ENCODE assay signal across 8 mouse cellular contexts in the genomic region with DNA sequence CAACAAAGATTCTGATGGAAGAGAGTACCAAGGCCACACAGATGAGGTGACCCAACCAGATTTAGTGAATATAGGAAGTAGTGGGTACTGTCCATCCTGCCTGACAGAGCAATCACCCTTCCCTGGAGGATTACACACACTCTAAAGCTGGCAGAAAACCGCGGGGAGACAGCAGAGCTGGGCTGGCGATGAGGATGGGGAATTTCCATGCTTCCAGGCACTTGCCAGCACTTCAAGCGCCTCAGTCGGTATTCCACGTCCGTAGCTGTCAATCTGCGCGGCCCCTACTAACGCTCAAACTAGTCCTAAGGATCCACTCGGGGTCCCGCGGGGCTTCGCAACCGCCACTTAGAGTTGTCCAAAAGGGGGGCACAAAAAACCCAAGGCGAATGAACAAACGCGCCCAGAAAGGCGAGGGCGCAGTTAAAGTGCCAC. TPM values are rescaled to one million over a fixed set of nuclear protein-coding genes. Genes with fewer than 3 reads are reported as not detected.
DNase-seq lines count a peak whose midpoint lies in the region; ATAC-seq lines count a peak whose summit lies in the region.

No protein-coding gene starts in this region.

- H3K27ac ChIP-seq in embryonic facial prominence, embryonic 11.5 days (replicated peaks; ENCODE audit: low read depth, low read length): peak overlapping the region; percentile 25
- peak overlapping the region; percentile 76 for H3K27ac ChIP-seq in limb, embryonic 13.5 days
- peak overlapping the region; percentile 88 for H3K27ac ChIP-seq in midbrain, embryonic 13.5 days

- WGBS in embryonic facial prominence, embryonic 11.5 days: 0% methylated on average over 20 of the region's 20 CpGs
- WGBS in limb, embryonic 13.5 days: under 1% methylated on average over 20 of the region's 20 CpGs
- under 1% methylated on average over 20 of the region's 20 CpGs for WGBS in midbrain, embryonic 13.5 days

- no peaks in the 10 kb centered on the region for H3K36me3 ChIP-seq in embryonic facial prominence, embryonic 11.5 days (replicated peaks; ENCODE audit: control insufficient read depth, insufficient read depth, low read depth, low read length)
- no peaks in the 10 kb centered on the region for H3K36me3 ChIP-seq in limb, embryonic 13.5 days
- H3K36me3 ChIP-seq in midbrain, embryonic 13.5 days: no peaks in the 10 kb centered on the region

- peak; percentile 15 to 37 for DNase-seq in kidney, adult 8-10 months
- no peak for DNase-seq in kidney, postnatal 14 days
- DNase-seq in MN1 (ENCODE audit: low spot score): peak; percentile 78
- DNase-seq in embryonic facial prominence, embryonic 11.5 days (ENCODE audit: low spot score): peak; percentile 60
- DNase-seq in natural killer cell, adult 2 months (ENCODE audit: low spot score in 2 of 2): no peak

- peak; percentile 58 for ATAC-seq in embryonic facial prominence, embryonic 11.5 days (replicated peaks; ENCODE audit: insufficient number of reproducible peaks, low FRiP score, low TSS enrichment, low read depth)
- ATAC-seq in hematopoietic stem cell, adult 5-6 weeks (replicated peaks in 1 of 2; ENCODE audit: insufficient read depth in 1 of 2, low FRiP score in 2 of 2, low TSS enrichment in 1 of 2, low read depth in 1 of 2, poor library complexity in 2 of 2, severe bottlenecking in 2 of 2): peak; percentile 18 to 40; a peak in 3 of 4 replicates
- ATAC-seq in limb, embryonic 13.5 days (ENCODE audit: low FRiP score, low read depth): peak; percentile 33
- peak; percentile 62 for ATAC-seq in midbrain, embryonic 13.5 days

- peak overlapping the region; percentile 78 for H3K9ac ChIP-seq in embryonic facial prominence, embryonic 11.5 days (replicated peaks; ENCODE audit: low read length)
- peak overlapping the region; percentile 79 for H3K9ac ChIP-seq in limb, embryonic 13.5 days
- H3K9ac ChIP-seq in midbrain, embryonic 13.5 days (replicated peaks): peak overlapping the region; percentile 85

- H3K4me2 ChIP-seq in embryonic facial prominence, embryonic 11.5 days (ENCODE audit: low read depth, low read length): peak overlapping the region; percentile 78
- H3K4me2 ChIP-seq in limb, embryonic 13.5 days (replicated peaks): peak overlapping the region; percentile 78
- peak overlapping the region; percentile 76 for H3K4me2 ChIP-seq in midbrain, embryonic 13.5 days (replicated peaks)

- H3K4me1 ChIP-seq in embryonic facial prominence, embryonic 11.5 days (ENCODE audit: control insufficient read depth, insufficient read depth, low read length): no peaks in the 10 kb centered on the region
- H3K4me1 ChIP-seq in limb, embryonic 13.5 days: peaks cover 9% of the 10 kb centered on the region; the same call in 1 of the 2 replicates
- H3K4me1 ChIP-seq in midbrain, embryonic 13.5 days (replicated peaks): peaks cover 35% of the 10 kb centered on the region

- peak overlapping the region; percentile 69 for H3K4me3 ChIP-seq in embryonic facial prominence, embryonic 11.5 days (ENCODE audit: low read depth, low read length)
- H3K4me3 ChIP-seq in limb, embryonic 13.5 days: peak overlapping the region; percentile 73
- peak overlapping the region; percentile 77 for H3K4me3 ChIP-seq in midbrain, embryonic 13.5 days (replicated peaks)

- H3K9me3 ChIP-seq in embryonic facial prominence, embryonic 11.5 days (replicated peaks; ENCODE audit: control insufficient read depth, low read length): no peaks in the 10 kb centered on the region
- no peaks in the 10 kb centered on the region for H3K9me3 ChIP-seq in limb, embryonic 13.5 days
- no peaks in the 10 kb centered on the region for H3K9me3 ChIP-seq in midbrain, embryonic 13.5 days

- H3K27me3 ChIP-seq in embryonic facial prominence, embryonic 11.5 days (ENCODE audit: control insufficient read depth, insufficient read depth, low read length): no peaks in the 10 kb centered on the region
- no peaks in the 10 kb centered on the region for H3K27me3 ChIP-seq in limb, embryonic 13.5 days
- no peaks in the 10 kb centered on the region for H3K27me3 ChIP-seq in midbrain, embryonic 13.5 days

RNA-seq across cellular contexts. Expression of gene Pam, which starts 0.6 kb away (rescaled TPM):
- polyA plus RNA-seq in embryonic facial prominence, embryonic 11.5 days (2014; fragmentation: Nextera tagmentation; extraction: Ambion mirVana): 17.1 and 22.3 TPM in 2 replicates
- total RNA-seq in hematopoietic stem cell, adult 5-6 weeks (2017): 45.2 and 59.2 TPM in 2 replicates
- polyA plus RNA-seq in limb, embryonic 13.5 days (2015; fragmentation: Nextera tagmentation; extraction: Ambion mirVana): 45.3 and 45.8 TPM in 2 replicates
- polyA plus RNA-seq in midbrain, embryonic 13.5 days (2015; fragmentation: Nextera tagmentation; extraction: Ambion mirVana): 37.6 and 43.0 TPM in 2 replicates

Comparison
In these comparisons a context has a peak if more than half of its experiments do, and no peak if none do; other contexts are left out.
1. DNase-seq: peak in kidney, adult 8-10 months (2 of 2), MN1 (single experiment) and embryonic facial prominence, embryonic 11.5 days (single experiment); none in kidney, postnatal 14 days (single experiment) and natural killer cell, adult 2 months (0 of 2).
2. H3K27ac ChIP-seq: peak in every context shown above with its lines; median percentile 88 in midbrain, embryonic 13.5 days; 76 in limb, embryonic 13.5 days; 25 in embryonic facial prominence, embryonic 11.5 days.
3. Peak in every context shown above with its lines, with median percentiles within 50 percentile points of each other: ATAC-seq, H3K4me2 ChIP-seq, H3K4me3 ChIP-seq and H3K9ac ChIP-seq.